Mouse (Mus musculus): ENCODE results near the gene Dnajb3.

Gene Dnajb3

GRCm38 (mm10) chr1:88219054-88219453 lies 13.5 kb upstream of the Dnajb3 start:
- in situ Hi-C loops (cut with MboI; ENCODE audit: low pct_unique_long_range_greater_than_20kb in 1 of 2, low sequenced_read_pairs in 2 of 2, unreplicated experiment in 1 of 2), result no loop called here

GRCm38 (mm10) chr1:88218591-88218990 lies 13.0 kb upstream of the Dnajb3 start:
- in situ Hi-C loops (cut with MboI; ENCODE audit: low pct_unique_long_range_greater_than_20kb in 1 of 2, low sequenced_read_pairs in 2 of 2, unreplicated experiment in 1 of 2), result no loop called here

GRCm38 (mm10) chr1:88218051-88218450 lies 12.5 kb upstream of the Dnajb3 start:
- in situ Hi-C loops (cut with MboI; ENCODE audit: low pct_unique_long_range_greater_than_20kb in 1 of 2, low sequenced_read_pairs in 2 of 2, unreplicated experiment in 1 of 2), result no loop called here

- in situ Hi-C loops (cut with MboI; ENCODE audit: low pct_unique_long_range_greater_than_20kb in 1 of 2, low sequenced_read_pairs in 2 of 2, unreplicated experiment in 1 of 2), result no loop called here
Measured at GRCm38 (mm10) chr1:88217576-88217975, 12.0 kb upstream of the Dnajb3 start.

GRCm38 (mm10) chr1:88217144-88217543 lies 11.6 kb upstream of the Dnajb3 start:
- in situ Hi-C loops (cut with MboI; ENCODE audit: low pct_unique_long_range_greater_than_20kb in 1 of 2, low sequenced_read_pairs in 2 of 2, unreplicated experiment in 1 of 2), result no loop called here

- in situ Hi-C loops (cut with MboI; ENCODE audit: low pct_unique_long_range_greater_than_20kb in 1 of 2, low sequenced_read_pairs in 2 of 2, unreplicated experiment in 1 of 2), result no loop called here
Measured at GRCm38 (mm10) chr1:88216551-88216950, 11.0 kb upstream of the Dnajb3 start.

GRCm38 (mm10) chr1:88215466-88216380 lies 10.1 kb upstream of the Dnajb3 start:
- in situ Hi-C loops (cut with MboI; ENCODE audit: low pct_unique_long_range_greater_than_20kb in 1 of 2, low sequenced_read_pairs in 2 of 2, unreplicated experiment in 1 of 2), result no loop called here

GRCm38 (mm10) chr1:88214462-88214952 lies 8.9 kb upstream of the Dnajb3 start:
- in situ Hi-C loops (cut with MboI; ENCODE audit: low pct_unique_long_range_greater_than_20kb in 1 of 2, low sequenced_read_pairs in 2 of 2, unreplicated experiment in 1 of 2), result no loop called here

GRCm38 (mm10) chr1:88213766-88214461 lies 8.3 kb upstream of the Dnajb3 start:
- in situ Hi-C loops (cut with MboI; ENCODE audit: low pct_unique_long_range_greater_than_20kb in 1 of 2, low sequenced_read_pairs in 2 of 2, unreplicated experiment in 1 of 2), result no loop called here

- in situ Hi-C loops (cut with MboI; ENCODE audit: low pct_unique_long_range_greater_than_20kb in 1 of 2, low sequenced_read_pairs in 2 of 2, unreplicated experiment in 1 of 2), result no loop called here
Measured at GRCm38 (mm10) chr1:88213061-88213460, 7.5 kb upstream of the Dnajb3 start.

- in situ Hi-C loops (cut with MboI; ENCODE audit: low pct_unique_long_range_greater_than_20kb in 1 of 2, low sequenced_read_pairs in 2 of 2, unreplicated experiment in 1 of 2), result no loop called here
Measured at GRCm38 (mm10) chr1:88212341-88213045, 6.9 kb upstream of the Dnajb3 start.

GRCm38 (mm10) chr1:88211812-88212211 lies 6.2 kb upstream of the Dnajb3 start, which contains the start of gene Ugt1a1:
Gene Ugt1a1, plus strand, starts transcription at chr1:88211959.
- in situ Hi-C loops (cut with MboI; ENCODE audit: low pct_unique_long_range_greater_than_20kb in 1 of 2, low sequenced_read_pairs in 2 of 2, unreplicated experiment in 1 of 2), result no loop called here

GRCm38 (mm10) chr1:88206843-88207479 lies 1.4 kb upstream of the Dnajb3 start:
- in situ Hi-C loops (cut with MboI; ENCODE audit: low pct_unique_long_range_greater_than_20kb in 1 of 2, low sequenced_read_pairs in 2 of 2, unreplicated experiment in 1 of 2), result no loop called here

- in situ Hi-C loops (cut with MboI; ENCODE audit: low pct_unique_long_range_greater_than_20kb in 1 of 2, low sequenced_read_pairs in 2 of 2, unreplicated experiment in 1 of 2), result no loop called here
Measured at GRCm38 (mm10) chr1:88200456-88200855, 5.1 kb downstream of the Dnajb3 start, which contains the start of gene Ugt1a2. Gene Ugt1a2, plus strand, starts transcription at chr1:88200601.

GRCm38 (mm10) chr1:88199996-88200395 lies 5.6 kb downstream of the Dnajb3 start:
- in situ Hi-C loops (cut with MboI; ENCODE audit: low pct_unique_long_range_greater_than_20kb in 1 of 2, low sequenced_read_pairs in 2 of 2, unreplicated experiment in 1 of 2), result no loop called here

- in situ Hi-C loops (cut with MboI; ENCODE audit: low pct_unique_long_range_greater_than_20kb in 1 of 2, low sequenced_read_pairs in 2 of 2, unreplicated experiment in 1 of 2), result no loop called here
Measured at GRCm38 (mm10) chr1:88197443-88197842, 8.1 kb downstream of the Dnajb3 start.

GRCm38 (mm10) chr1:88195687-88196086 lies 9.9 kb downstream of the Dnajb3 start:
- in situ Hi-C loops (cut with MboI; ENCODE audit: low pct_unique_long_range_greater_than_20kb in 1 of 2, low sequenced_read_pairs in 2 of 2, unreplicated experiment in 1 of 2), result no loop called here

GRCm38 (mm10) chr1:88192136-88192535 lies 13.4 kb downstream of the Dnajb3 start:
- in situ Hi-C loops (cut with MboI; ENCODE audit: low pct_unique_long_range_greater_than_20kb in 1 of 2, low sequenced_read_pairs in 2 of 2, unreplicated experiment in 1 of 2), result no loop called here
